Mouse (Mus musculus): ENCODE data around the gene Slc6a17. TPM values are rescaled to one million over a fixed set of nuclear protein-coding genes. Genes with fewer than 3 reads are reported as not detected.

Slc6a17 gene
- polyA plus RNA-seq, 1 experiment, result 0.88 TPM

- no peak for TF ChIP-seq CTCF (IDR thresholded peaks at IDR 0.05; ENCODE audit: control insufficient read depth, insufficient read depth, insufficient replicate concordance, low read depth, low read length)
- no peak for TF ChIP-seq POLR2A (IDR thresholded peaks at IDR 0.05; ENCODE audit: control insufficient read depth, low read depth, low read length)
Observed at GRCm38 (mm10) chr3:107505464-107506367, 12.1 kb downstream of the Slc6a17 start.

GRCm38 (mm10) chr3:107504542-107504941, 13.3 kb downstream of the Slc6a17 start:
- Histone ChIP-seq H3K4me3 (ENCODE audit: control insufficient read depth, low read depth, low read length) (no peak overlapping the region), H3K36me3 (ENCODE audit: control insufficient read depth, insufficient read depth, low read length) (no peaks in the 10 kb centered on the region), H3K27ac (ENCODE audit: control insufficient read depth, insufficient read depth, low read depth, low read length) (no peak overlapping the region), H3K4me1 (ENCODE audit: control insufficient read depth, insufficient read depth, low read length) (no peaks in the 10 kb centered on the region), H3K27me3 (ENCODE audit: control insufficient read depth, insufficient read depth, low read length) (no peaks in the 10 kb centered on the region)
- TF ChIP-seq POLR2A (IDR thresholded peaks at IDR 0.05; ENCODE audit: control insufficient read depth, low read depth, low read length) (no peak), CTCF (IDR thresholded peaks at IDR 0.05; ENCODE audit: control insufficient read depth, insufficient read depth, insufficient replicate concordance, low read depth, low read length) (no peak)

More at GRCm38 (mm10) chr3:107505464-107506367, 12.1 kb downstream of the Slc6a17 start:
- no peaks in the 10 kb centered on the region for H3K36me3 ChIP-seq (ENCODE audit: control insufficient read depth, insufficient read depth, low read length)
- no peak overlapping the region for H3K4me3 ChIP-seq (ENCODE audit: control insufficient read depth, low read depth, low read length)
- H3K27me3 ChIP-seq (ENCODE audit: control insufficient read depth, insufficient read depth, low read length), result no peaks in the 10 kb centered on the region
- no peak overlapping the region for H3K27ac ChIP-seq (ENCODE audit: control insufficient read depth, insufficient read depth, low read depth, low read length)
- H3K4me1 ChIP-seq (ENCODE audit: control insufficient read depth, insufficient read depth, low read length), result no peaks in the 10 kb centered on the region

GRCm38 (mm10) chr3:107503716-107504115, 14.1 kb downstream of the Slc6a17 start:
- TF ChIP-seq POLR2A (IDR thresholded peaks at IDR 0.05; ENCODE audit: control insufficient read depth, low read depth, low read length) (no peak), CTCF (IDR thresholded peaks at IDR 0.05; ENCODE audit: control insufficient read depth, insufficient read depth, insufficient replicate concordance, low read depth, low read length) (no peak)
- Histone ChIP-seq H3K27ac (ENCODE audit: control insufficient read depth, insufficient read depth, low read depth, low read length) (no peak overlapping the region), H3K27me3 (ENCODE audit: control insufficient read depth, insufficient read depth, low read length) (no peaks in the 10 kb centered on the region), H3K4me1 (ENCODE audit: control insufficient read depth, insufficient read depth, low read length) (no peaks in the 10 kb centered on the region), H3K4me3 (ENCODE audit: control insufficient read depth, low read depth, low read length) (no peak overlapping the region), H3K36me3 (ENCODE audit: control insufficient read depth, insufficient read depth, low read length) (no peaks in the 10 kb centered on the region)

- no peak for TF ChIP-seq POLR2A (IDR thresholded peaks at IDR 0.05; ENCODE audit: control insufficient read depth, low read depth, low read length)
- no peak for TF ChIP-seq CTCF (IDR thresholded peaks at IDR 0.05; ENCODE audit: control insufficient read depth, insufficient read depth, insufficient replicate concordance, low read depth, low read length)
- Histone ChIP-seq H3K4me1 (ENCODE audit: control insufficient read depth, insufficient read depth, low read length) (no peaks in the 10 kb centered on the region), H3K27ac (ENCODE audit: control insufficient read depth, insufficient read depth, low read depth, low read length) (no peak overlapping the region), H3K27me3 (ENCODE audit: control insufficient read depth, insufficient read depth, low read length) (no peaks in the 10 kb centered on the region), H3K4me3 (ENCODE audit: control insufficient read depth, low read depth, low read length) (no peak overlapping the region), H3K36me3 (ENCODE audit: control insufficient read depth, insufficient read depth, low read length) (no peaks in the 10 kb centered on the region)
Observed at GRCm38 (mm10) chr3:107501702-107502151, 16.1 kb downstream of the Slc6a17 start.

- Histone ChIP-seq H3K27me3 (ENCODE audit: control insufficient read depth, insufficient read depth, low read length) (no peaks in the 10 kb centered on the region), H3K27ac (ENCODE audit: control insufficient read depth, insufficient read depth, low read depth, low read length) (no peak overlapping the region), H3K36me3 (ENCODE audit: control insufficient read depth, insufficient read depth, low read length) (no peaks in the 10 kb centered on the region), H3K4me1 (ENCODE audit: control insufficient read depth, insufficient read depth, low read length) (no peaks in the 10 kb centered on the region), H3K4me3 (ENCODE audit: control insufficient read depth, low read depth, low read length) (no peak overlapping the region)
- TF ChIP-seq POLR2A (IDR thresholded peaks at IDR 0.05; ENCODE audit: control insufficient read depth, low read depth, low read length), result no peak
- no peak for TF ChIP-seq CTCF (IDR thresholded peaks at IDR 0.05; ENCODE audit: control insufficient read depth, insufficient read depth, insufficient replicate concordance, low read depth, low read length)
Observed at GRCm38 (mm10) chr3:107500301-107500700, 17.5 kb downstream of the Slc6a17 start.

GRCm38 (mm10) chr3:107496086-107496850, 21.6 kb downstream of the Slc6a17 start:
- Histone ChIP-seq H3K27ac (ENCODE audit: control insufficient read depth, insufficient read depth, low read depth, low read length) (no peak overlapping the region), H3K4me3 (ENCODE audit: control insufficient read depth, low read depth, low read length) (no peak overlapping the region), H3K27me3 (ENCODE audit: control insufficient read depth, insufficient read depth, low read length) (no peaks in the 10 kb centered on the region), H3K36me3 (ENCODE audit: control insufficient read depth, insufficient read depth, low read length) (no peaks in the 10 kb centered on the region), H3K4me1 (ENCODE audit: control insufficient read depth, insufficient read depth, low read length) (no peaks in the 10 kb centered on the region)
- no peak for TF ChIP-seq CTCF (IDR thresholded peaks at IDR 0.05; ENCODE audit: control insufficient read depth, insufficient read depth, insufficient replicate concordance, low read depth, low read length)
- TF ChIP-seq POLR2A (IDR thresholded peaks at IDR 0.05; ENCODE audit: control insufficient read depth, low read depth, low read length), result no peak

GRCm38 (mm10) chr3:107495524-107495923, 22.3 kb downstream of the Slc6a17 start:
- H3K4me3 ChIP-seq (ENCODE audit: control insufficient read depth, low read depth, low read length), result no peak overlapping the region
- TF ChIP-seq CTCF (IDR thresholded peaks at IDR 0.05; ENCODE audit: control insufficient read depth, insufficient read depth, insufficient replicate concordance, low read depth, low read length) (no peak), POLR2A (IDR thresholded peaks at IDR 0.05; ENCODE audit: control insufficient read depth, low read depth, low read length) (no peak)
- H3K36me3 ChIP-seq (ENCODE audit: control insufficient read depth, insufficient read depth, low read length), result no peaks in the 10 kb centered on the region
- H3K4me1 ChIP-seq (ENCODE audit: control insufficient read depth, insufficient read depth, low read length), result no peaks in the 10 kb centered on the region
- no peak overlapping the region for H3K27ac ChIP-seq (ENCODE audit: control insufficient read depth, insufficient read depth, low read depth, low read length)
- no peaks in the 10 kb centered on the region for H3K27me3 ChIP-seq (ENCODE audit: control insufficient read depth, insufficient read depth, low read length)
